Mouse (Mus musculus) cerebellum, postnatal 10 days (tissue): ENCODE data around the gene 1700028J19Rik.
A peak's percentile ranks its signal among the peaks of the same experiment; 100 is the strongest.
"Not testable (repeated sequence)": the region's sequence is repeated elsewhere in the genome, so short reads cannot be mapped to it uniquely, and the experiment has no call there.

Experiments used
- DNase-seq, 2 experiments: peaks; one replicate each; pipeline ENCODE4 v3.0.0; 2021; ENCODE audit warnings: mixed read lengths in 2 of 2

Gene 1700028J19Rik

DNA sequence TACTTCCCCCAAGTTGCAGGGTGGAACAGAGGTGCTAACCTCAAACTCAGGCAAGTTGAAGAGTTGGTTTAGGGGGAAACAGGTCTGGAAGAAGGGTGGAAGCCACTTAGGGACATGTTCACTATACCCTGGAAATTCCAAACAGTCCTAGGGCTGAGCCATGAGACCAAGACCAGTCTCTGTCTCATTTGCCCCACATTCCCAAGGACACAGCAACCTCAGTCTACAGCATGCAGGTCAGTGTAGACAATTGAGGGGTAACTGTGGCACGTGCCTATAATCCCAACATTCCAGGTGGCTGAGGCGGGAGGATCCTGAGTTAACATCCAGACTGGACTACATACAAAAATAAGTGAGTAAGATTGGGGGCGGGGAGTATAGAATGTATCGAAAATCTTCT lies 2.8 kb upstream of the 1700028J19Rik start:
- no peak for DNase-seq

DNA sequence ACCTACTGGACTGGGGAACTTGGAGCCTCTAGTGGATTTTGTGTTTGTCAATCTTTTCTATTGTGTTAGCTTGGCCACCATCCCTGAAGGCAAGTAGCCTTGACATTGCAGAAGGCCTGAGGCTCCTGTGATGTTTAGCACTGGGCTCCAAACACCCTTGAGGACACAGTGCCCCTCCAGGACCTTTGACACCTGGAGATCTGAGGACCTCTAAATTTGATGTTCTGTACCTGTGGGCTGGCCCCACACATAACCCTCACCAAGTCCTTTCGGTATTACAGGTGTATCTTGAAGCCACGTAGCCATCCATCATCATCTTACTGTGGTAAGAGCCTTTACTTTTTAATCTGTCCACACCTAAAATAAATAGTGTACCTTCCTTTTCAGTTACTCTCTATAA lies 1.5 kb upstream of the 1700028J19Rik start:
- no peak for DNase-seq

DNA sequence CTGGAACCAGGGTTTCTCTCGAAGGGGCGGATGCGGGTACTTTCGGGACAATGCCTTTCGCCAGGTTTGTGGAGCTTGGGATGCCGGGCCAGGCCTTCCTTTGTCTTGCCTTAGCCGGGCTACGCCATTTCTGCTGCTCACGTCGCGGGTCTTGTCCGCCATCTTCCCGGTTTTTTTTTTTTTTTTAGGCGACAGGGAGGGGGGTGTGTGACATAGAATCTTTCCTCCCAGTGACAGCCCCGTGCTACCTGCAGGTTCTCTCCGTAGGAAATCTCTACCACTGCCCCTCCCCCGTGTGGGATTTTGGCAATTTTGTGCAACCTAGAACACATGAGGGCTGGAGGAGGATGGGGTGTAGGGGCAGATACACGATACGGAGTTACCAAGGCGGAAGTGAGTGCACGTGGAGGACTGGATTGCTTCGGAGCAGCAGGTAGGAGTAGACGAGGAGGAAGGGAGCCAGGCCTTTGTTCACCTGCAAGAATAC lies 532 bp upstream of the 1700028J19Rik start:
- peak in 1 of 2 experiments; percentile 72 for DNase-seq

DNA sequence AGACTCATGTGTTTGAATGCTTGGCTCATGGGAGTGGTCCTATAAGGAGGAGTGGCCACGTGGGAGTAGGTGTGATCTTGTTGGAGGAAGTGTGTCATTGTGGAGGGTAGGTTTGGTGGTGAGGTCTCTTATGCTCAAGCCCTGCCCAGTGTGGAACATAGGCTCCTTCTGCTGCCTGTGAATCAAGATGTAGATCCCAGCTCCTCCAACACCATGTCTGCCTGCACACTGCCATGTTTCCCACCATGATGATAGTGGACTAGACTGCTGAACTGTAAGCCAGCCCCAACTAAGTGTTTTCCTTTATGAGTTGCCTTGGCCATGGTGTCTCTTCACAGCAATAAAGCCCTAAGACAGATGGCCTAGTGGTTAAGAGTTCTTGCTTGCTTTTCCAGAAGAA lies 2.4 kb downstream of the 1700028J19Rik start:
- DNase-seq = no peak

DNA sequence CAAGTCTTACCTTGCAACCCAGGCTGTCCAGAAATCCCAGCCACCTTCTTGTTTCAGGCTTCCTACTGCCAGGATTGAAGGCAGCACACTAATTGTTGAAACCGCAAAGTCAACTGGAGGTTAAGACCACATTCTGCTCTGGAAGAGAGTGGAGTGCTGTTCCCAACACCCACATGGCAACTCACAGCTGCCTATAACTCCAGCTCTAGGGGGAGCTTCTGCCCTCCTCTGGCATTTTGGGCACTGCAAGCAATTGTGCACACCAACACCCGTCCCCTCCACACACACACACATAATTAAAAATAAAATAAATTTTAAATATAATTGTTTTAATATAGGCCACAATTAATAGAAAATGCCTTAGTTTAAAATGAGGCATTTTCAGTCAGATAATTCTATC lies 5.3 kb downstream of the 1700028J19Rik start:
- DNase-seq = no peak

DNA sequence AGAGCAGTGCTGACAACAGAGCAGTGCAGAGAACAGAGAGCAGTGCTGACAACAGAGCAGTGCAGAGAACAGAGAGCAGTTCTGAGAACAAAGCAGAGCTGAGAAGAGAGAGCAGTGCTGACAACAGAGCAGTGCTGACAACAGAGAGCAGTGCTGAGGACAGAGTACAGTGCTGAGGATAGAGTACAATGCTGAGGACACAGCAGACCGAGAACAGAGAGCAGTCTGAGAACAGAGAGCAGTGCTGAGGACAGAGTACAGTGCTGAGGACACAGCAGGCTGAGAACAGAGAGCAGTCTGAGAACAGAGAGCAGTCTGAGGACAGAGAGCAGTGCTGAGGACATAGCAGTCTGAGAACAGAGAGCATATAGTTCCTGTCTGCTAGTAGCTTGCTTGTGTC lies 5.8 kb downstream of the 1700028J19Rik start:
- DNase-seq = no peak

DNA sequence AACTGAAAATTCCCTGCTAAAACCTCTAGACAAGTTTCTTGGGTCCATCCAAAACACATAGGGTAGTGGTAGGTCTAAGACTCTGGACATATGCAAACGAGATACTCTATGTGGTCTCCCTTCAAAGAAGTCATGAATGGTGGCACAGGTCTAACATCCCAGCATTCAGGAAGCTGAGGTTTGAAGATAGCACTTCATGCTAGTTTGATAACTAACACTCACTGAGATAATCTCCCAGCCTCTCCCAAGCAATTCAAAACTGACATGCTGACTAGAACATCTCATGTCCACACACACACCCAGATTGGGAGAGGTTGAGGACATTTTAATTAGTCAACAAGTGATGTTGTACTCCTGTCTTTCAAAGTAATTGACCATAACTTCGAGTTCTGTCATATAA lies 6.6 kb downstream of the 1700028J19Rik start:
- DNase-seq = no peak

DNA sequence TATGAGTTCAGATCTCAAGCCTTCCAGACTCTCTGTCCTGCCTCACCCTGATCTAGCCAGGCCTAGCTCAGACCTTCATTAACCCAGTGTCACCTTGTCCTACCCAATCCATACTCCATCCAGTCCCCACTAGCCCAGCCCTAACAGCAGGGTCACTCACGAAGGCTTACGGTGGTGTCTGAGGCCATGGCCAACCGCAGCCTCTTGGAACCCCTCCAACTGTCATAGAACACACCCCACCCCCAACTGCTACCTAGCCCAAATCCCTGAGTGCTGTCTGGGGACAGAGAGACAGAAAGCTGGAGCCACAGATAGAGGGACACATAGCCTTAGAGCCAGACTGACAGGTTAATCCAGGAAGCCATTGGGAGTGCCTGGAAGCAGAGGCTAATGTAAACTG lies 10.6 kb downstream of the 1700028J19Rik start, which contains the start of gene Gm36864:
Gene Gm36864, plus strand, starts transcription at position 269 of the 400 bp plus-strand sequence.
- no peak for DNase-seq

DNA sequence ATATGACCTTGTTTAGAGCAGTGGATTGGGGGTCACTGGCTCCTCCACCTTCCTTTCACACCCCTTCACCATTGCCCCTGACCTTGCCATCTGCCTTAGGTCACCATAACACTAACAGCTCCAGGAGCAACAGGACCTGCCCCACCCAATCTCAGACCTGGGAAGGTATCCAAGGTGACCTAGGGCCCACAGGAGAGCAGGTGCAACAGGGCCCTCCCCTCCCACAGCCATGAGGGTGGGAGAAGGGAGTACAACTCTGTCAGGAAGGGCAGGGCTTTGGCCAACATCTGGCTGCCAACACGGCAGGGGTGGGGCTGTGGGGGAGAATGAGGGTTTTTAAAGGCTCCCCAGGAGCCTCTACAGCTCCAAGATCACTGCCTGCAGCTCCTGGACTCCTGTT lies 21.4 kb downstream of the 1700028J19Rik start, which contains the start of gene Klk1:
Gene Klk1, plus strand, starts transcription at position 285 of the 400 bp plus-strand sequence.
- no peak for DNase-seq

DNA sequence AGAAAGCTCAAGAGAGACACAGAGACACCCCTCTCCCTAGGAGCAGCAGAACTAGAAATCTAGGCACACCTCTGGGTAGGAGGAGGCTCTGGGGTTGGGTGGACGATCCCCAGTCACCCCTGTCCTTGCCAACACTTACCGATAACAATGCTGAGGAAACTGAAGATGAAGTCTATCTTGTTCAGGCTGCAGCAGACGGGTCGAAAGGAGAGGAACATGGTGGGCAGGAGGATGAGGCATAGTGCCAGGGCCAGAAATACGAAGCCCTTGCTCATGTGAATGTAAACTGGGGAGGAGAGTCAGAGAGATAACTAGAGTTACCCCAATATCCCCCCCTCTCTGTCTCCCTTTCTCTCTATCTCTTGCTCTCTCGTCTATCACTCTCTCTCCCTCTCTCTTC lies 24.2 kb downstream of the 1700028J19Rik start:
- not testable (repeated sequence) for DNase-seq

DNA sequence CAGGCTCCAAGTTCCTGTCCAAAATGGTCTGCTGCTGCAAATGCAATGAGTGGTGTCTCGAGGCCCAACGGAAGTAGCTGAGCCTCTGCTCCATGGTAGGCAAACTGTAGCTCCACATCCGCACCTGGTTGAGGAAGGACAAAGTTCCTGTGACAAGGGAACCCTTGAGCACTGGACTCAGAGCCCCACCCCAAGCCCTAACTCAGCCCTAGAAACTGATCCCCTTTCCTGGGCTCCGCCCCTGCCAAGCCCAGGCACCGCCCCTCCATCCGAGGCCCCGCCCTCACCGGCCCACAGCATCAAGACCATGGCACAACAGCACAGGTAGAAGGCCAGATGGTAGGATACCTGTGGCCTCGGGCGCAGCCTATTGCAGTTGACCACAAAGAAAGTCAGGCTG lies 24.9 kb downstream of the 1700028J19Rik start:
- DNase-seq = not testable (repeated sequence)

DNA sequence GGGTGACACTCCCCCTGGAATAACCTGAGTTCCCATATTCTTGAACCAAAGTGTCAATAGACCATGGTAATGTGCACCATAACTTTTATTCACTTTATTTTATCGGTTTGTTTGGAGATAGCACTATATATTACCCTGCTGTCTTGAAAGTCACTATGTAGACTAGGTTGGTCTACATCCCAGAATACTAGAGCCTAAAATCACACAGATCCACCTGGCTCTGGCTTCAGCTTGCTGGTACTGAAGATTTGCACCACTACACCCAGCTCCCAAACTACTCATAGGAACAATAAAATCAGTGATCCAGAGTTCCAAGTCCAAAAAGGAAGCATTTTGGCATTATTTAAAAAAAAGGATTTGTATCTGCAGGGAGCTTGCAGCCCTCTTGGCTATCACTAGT lies 30.9 kb downstream of the 1700028J19Rik start, which contains the start of gene Klk1b5:
Gene Klk1b5, plus strand, starts transcription at position 301 of the 400 bp plus-strand sequence.
- DNase-seq = no peak

DNA sequence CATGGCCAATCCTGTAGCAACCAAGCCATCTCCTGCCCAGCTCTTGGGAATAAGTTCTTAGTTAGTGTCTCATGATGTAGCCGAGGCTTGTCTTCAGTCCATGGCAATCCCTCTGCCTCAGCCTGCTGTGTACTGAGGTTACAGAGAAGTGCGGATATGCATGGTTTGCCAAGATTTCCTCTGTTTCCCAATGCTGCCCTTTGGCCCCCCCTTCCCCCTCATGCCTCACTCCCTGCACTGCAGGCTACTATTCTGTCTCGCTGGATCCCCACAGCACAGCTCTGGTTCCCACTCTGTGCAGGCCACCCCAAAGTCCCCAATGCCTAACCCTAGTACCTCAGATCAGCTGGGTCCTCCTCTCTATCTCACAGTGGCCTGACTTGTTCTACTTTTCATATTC lies 38.2 kb downstream of the 1700028J19Rik start:
- DNase-seq = no peak

DNA sequence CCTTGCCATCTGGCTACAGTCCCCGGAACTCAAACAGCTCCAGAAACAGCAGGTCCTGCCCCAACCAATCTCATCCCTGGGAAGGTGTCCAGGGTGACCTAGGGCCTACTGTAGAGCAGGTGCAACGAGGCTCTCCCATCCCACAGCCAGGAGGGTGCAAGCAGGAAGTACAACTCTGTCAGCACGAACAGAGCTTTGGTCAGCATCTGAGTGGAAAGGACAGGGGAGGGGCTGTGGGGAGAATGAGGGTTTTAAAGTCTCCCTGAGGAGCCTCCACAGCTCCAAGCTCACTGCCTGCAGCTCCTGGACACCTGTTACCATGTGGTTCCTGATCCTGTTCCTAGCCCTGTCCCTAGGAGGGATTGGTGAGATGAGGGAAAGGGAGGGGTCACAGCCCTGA lies 39.4 kb downstream of the 1700028J19Rik start, which contains the start of gene Klk1b4:
Gene Klk1b4, plus strand, starts transcription at position 301 of the 400 bp plus-strand sequence.
- not testable (repeated sequence) for DNase-seq

DNA sequence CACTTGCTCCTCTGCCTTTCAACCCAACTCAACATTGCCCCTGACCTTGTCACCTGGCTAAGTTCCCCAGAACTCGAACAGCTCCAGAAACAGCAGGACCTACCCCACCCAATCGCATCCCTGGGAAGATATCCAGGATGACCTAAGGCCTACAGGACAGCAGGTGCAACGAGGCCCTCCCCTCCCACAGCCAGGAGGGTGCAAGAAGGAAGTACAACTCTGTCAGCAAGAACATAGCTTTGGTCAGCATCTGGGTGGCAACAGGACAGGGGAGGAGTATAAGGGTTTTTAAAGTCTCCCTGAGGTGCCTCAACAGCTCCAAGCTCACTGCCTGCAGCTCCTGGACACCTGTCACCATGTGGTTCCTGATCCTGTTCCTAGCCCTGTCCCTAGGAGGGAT lies 48.6 kb downstream of the 1700028J19Rik start, which contains the start of gene Klk1b3:
Gene Klk1b3, plus strand, starts transcription at position 301 of the 400 bp plus-strand sequence.
- no peak for DNase-seq

DNA sequence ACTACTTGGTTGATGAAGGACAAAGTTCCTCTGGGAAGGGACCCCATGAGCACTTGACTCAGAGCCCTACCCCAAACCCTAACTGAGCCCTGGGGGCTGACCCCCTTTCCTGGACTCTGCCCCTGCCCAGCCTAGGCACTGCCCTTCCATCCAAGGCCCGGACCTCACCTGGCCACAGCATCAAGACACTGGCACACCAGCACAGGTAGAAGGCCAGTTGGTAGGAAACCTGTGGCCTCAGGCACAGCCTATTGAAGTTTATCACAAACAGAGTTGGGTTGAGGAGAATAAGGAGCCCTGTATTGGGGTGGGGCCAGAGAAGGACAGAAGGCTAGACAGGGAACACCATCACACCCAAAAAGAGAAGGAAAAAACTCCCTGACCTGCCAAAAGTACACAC lies 53.0 kb downstream of the 1700028J19Rik start:
- DNase-seq = not testable (repeated sequence)

DNA sequence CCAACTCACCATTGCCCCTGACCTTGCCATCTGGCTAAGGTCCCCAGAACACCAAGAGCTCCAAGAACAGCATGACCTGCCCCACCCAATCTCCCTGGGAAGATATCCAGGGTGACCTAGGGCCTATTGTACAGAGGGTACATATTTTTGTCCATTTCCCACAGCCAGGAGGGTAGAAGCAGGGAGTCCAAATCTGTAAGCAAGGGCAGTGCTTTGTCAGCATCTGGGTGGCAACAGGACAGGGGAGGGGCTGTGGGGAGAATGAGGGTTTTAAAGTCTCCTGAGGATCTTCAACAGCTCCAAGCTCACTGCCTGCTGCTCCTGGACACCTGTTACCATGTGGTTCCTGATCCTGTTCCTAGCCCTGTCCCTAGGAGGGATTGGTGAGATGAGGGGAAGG lies 58.6 kb downstream of the 1700028J19Rik start, which contains the start of gene Klk1b24:
Gene Klk1b24, plus strand, starts transcription at position 301 of the 400 bp plus-strand sequence.
- DNase-seq = not testable (repeated sequence)

DNA sequence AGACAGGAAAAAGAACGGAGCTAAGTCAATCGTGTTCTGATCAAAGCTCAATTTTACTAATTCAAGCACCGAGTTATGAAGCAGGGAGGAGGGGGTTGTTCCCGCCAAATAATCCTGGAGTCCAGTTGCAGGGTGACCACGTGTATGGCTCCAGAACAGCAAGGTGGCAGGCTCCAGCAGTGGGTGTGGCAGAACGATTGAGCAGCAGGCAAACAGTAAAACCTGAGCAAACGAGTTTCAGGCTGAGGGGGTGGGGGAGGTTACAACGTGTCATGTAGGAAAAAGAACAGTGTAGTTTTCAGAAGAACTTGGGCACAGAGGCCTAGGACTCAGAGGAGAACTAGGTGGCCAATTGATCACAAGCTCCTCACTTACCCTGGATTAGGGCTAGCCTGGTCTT lies 60.0 kb downstream of the 1700028J19Rik start:
- DNase-seq = not testable (repeated sequence)
